Mouse (Mus musculus) limb, embryonic 15.5 days (tissue): Measurements from ENCODE around the gene Pck2. TPM values are rescaled to one million over a fixed set of nuclear protein-coding genes. Genes with fewer than 3 reads are reported as not detected.

Experiments
- ATAC-seq: fragments of 200-750 bp; cut with Nextera tagmentation; 2 replicates; pipeline ENCODE4 v1.8.0; 2017; ENCODE audit warnings: low read depth, moderate TSS enrichment; ENCODE audit not compliant: insufficient number of reproducible peaks, low FRiP score, low TSS enrichment
- H3K27ac ChIP-seq: fragments of 300-500 bp; sonication (generic); 2 replicates; pipeline ENCODE4 v1.5.1; 2015; ENCODE audit warnings: moderate library complexity, mild to moderate bottlenecking, inconsistent platforms
- H3K27me3 ChIP-seq: fragments of 300-500 bp; sonication (generic); 2 replicates; pipeline ENCODE4 v1.6.1; 2015; ENCODE audit warnings: inconsistent platforms
- H3K36me3 ChIP-seq: fragments of 300-500 bp; sonication (generic); 2 replicates; pipeline ENCODE4 v1.6.1; 2015; ENCODE audit warnings: inconsistent platforms
- H3K4me1 ChIP-seq: fragments of 300-500 bp; sonication (generic); 2 replicates; pipeline ENCODE4 v1.6.1; 2015; ENCODE audit warnings: inconsistent platforms
- H3K4me2 ChIP-seq: fragments of 300-500 bp; sonication (generic); 2 replicates; pipeline ENCODE4 v1.6.1; 2015; ENCODE audit warnings: mild to moderate bottlenecking, inconsistent platforms
- H3K4me3 ChIP-seq: fragments of 300-500 bp; sonication (generic); 2 replicates; pipeline ENCODE4 v1.5.1; 2015; ENCODE audit warnings: mild to moderate bottlenecking, inconsistent platforms
- H3K9ac ChIP-seq: fragments of 300-500 bp; sonication (generic); 2 replicates; pipeline ENCODE4 v1.6.1; 2015; ENCODE audit warnings: inconsistent platforms
- H3K9me3 ChIP-seq: fragments of 300-500 bp; sonication (generic); 2 replicates; pipeline ENCODE4 v1.6.1; 2016; ENCODE audit warnings: inconsistent platforms
- WGBS: fragments of 180-500 bp; shearing (Covaris S2); methylation state at CpG from one replicate; pipeline ENCODE4 v1.1.7; 2015; 5-methylcytosine and 5-hydroxymethylcytosine counted together
- polyA plus RNA-seq: library from polyadenylated mRNA; unstranded; fragments of >200 nt; fragmentation: Nextera tagmentation; extraction: Ambion mirVana; gene quantifications from 2 replicates; pipeline ENCODE4 v1.2.1, GENCODE M21; 2015

Pck2 gene
- polyA plus RNA-seq, 1 experiment from 2014 or later: 34.3 TPM

DNA sequence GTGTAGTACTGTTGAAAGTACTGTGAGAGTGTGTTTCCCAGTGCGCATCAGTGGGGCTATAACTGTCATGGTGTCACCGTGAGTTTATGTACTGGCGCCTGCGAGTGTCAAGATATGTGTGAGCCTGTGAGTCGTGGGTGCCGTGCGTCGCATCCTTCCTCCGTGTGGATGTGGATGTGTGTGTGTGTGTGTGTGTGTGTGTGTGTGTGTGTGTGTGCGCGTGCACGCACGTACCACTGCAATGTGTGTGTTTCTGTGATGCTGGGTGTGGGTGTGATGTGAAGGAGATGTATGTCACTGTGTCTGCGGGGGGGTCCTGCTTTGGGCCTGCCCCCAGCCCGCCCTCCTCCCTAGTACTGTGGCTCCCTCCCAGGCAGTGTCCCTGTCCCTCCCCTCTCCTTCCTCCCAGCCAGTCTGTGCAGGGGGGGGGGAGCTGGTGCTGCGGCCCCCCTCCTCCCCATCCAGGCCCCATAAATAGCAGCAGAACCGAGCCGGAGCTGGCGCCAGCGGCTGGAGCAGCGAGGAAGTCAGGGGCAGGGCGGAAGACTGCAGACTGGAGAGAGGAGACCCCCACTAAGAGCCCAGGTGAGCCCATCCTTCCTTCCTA lies 29.8 kb upstream of the Pck2 start, which contains the start of gene Cpne6:
Gene Cpne6 (plus strand): TSS at position 321 of the 607 bp plus-strand sequence.
- Histone ChIP-seq H3K27me3 (peaks cover 17% of the 10 kb centered on the region), H3K4me3 (no peak within 1 kb of the TSS), H3K9ac (0 out of 2 replicates have a peak within 1 kb of the TSS, but pooled peaks have one; percentile 14), H3K9me3 (no peaks in the 10 kb centered on the region), H3K4me2 (no peak within 1 kb of the TSS), H3K27ac (no peak within 1 kb of the TSS), H3K36me3 (no peaks in the 10 kb centered on the region), H3K4me1 (peaks cover 13% of the 10 kb centered on the region)
- no peak for ATAC-seq
- 60% methylated on average over 14 of the region's 22 CpGs for WGBS

- no peaks in the 10 kb centered on the region for H3K36me3 ChIP-seq
- no peak overlapping the region for H3K4me2 ChIP-seq
- no peak overlapping the region for H3K9ac ChIP-seq
- WGBS: 52% methylated on average over 7 of the region's 7 CpGs
- H3K9me3 ChIP-seq: no peaks in the 10 kb centered on the region
- peaks cover 13% of the 10 kb centered on the region for H3K4me1 ChIP-seq
- 0 out of 2 replicates have a peak, but pooled peaks have one; percentile 35 for ATAC-seq
- H3K27ac ChIP-seq: no peak overlapping the region
- H3K27me3 ChIP-seq: peaks cover 17% of the 10 kb centered on the region
- H3K4me3 ChIP-seq: no peak overlapping the region
Measured at GRCm38 (mm10) chr14:55511037-55511436, 29.0 kb upstream of the Pck2 start.

GRCm38 (mm10) chr14:55513927-55514326 lies 26.1 kb upstream of the Pck2 start:
- Histone ChIP-seq H3K9me3 (no peaks in the 10 kb centered on the region), H3K27me3 (peaks cover 38% of the 10 kb centered on the region), H3K4me1 (peaks cover 10% of the 10 kb centered on the region), H3K36me3 (no peaks in the 10 kb centered on the region), H3K4me3 (no peak overlapping the region), H3K9ac (no peak overlapping the region), H3K27ac (no peak overlapping the region), H3K4me2 (no peak overlapping the region)
- ATAC-seq: no peak
- 58% methylated on average over 10 of the region's 10 CpGs for WGBS

DNA sequence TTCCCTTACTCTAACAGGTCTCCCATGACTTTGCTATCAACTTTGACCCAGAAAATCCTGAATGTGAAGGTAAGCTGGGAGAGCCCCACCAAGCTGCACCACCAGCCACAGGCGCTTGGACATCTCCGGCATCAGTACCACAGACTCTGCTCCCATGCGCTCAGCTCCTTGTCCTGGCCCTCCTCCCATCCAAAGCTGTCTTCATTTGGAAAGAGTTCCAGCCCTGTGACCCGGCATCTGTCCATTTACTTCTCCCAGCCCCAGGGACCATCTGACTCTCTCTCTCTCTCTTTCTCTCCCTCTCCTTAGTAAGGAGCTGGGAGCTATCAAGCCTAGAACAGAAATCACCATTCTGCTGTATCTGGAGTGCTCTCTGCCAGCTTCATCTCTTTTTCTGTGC lies 24.2 kb upstream of the Pck2 start:
- WGBS: 83% methylated on average over 4 of the region's 4 CpGs
- H3K4me1 ChIP-seq: peaks cover 9% of the 10 kb centered on the region
- peaks cover 50% of the 10 kb centered on the region for H3K27me3 ChIP-seq

GRCm38 (mm10) chr14:55518897-55519296 lies 21.2 kb upstream of the Pck2 start:
- 34% methylated on average over 2 of the region's 2 CpGs for WGBS
- peaks cover 9% of the 10 kb centered on the region for H3K4me1 ChIP-seq
- no peaks in the 10 kb centered on the region for H3K9me3 ChIP-seq
- no peak overlapping the region for H3K9ac ChIP-seq
- H3K36me3 ChIP-seq: no peaks in the 10 kb centered on the region
- H3K4me2 ChIP-seq: no peak overlapping the region
- H3K27me3 ChIP-seq: peaks cover 62% of the 10 kb centered on the region
- no peak for ATAC-seq
- no peak overlapping the region for H3K27ac ChIP-seq
- no peak overlapping the region for H3K4me3 ChIP-seq

More for the DNA sequence above, 24.2 kb upstream of the Pck2 start:
- H3K9ac ChIP-seq: no peak overlapping the region
- H3K36me3 ChIP-seq: no peaks in the 10 kb centered on the region
- no peak for ATAC-seq
- H3K9me3 ChIP-seq: no peaks in the 10 kb centered on the region
- H3K4me2 ChIP-seq: no peak overlapping the region
- H3K4me3 ChIP-seq: no peak overlapping the region
- no peak overlapping the region for H3K27ac ChIP-seq

DNA sequence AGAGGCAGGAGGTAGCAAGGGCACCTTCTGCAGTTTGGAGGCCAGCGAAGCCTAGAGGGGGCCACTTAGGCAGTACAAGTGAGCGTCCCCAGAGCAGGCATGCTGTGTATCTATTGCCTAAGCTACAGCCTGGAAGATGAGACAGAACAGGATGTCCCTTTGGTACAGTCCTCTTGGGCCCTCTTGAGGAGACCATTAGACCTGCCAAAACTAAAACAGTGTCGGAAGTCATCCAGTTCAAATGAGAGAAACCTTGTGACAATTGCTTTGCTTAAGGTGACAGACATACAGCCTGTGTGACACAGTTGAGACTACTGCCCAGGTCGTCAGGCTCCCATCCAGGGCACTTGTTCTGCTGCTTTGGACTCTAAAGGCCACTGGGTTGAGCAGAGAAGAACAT lies 20.5 kb upstream of the Pck2 start:
- Histone ChIP-seq H3K4me1 (peaks cover 9% of the 10 kb centered on the region), H3K4me2 (no peak overlapping the region), H3K27ac (no peak overlapping the region), H3K9ac (no peak overlapping the region), H3K9me3 (no peaks in the 10 kb centered on the region), H3K36me3 (no peaks in the 10 kb centered on the region), H3K4me3 (no peak overlapping the region), H3K27me3 (peaks cover 65% of the 10 kb centered on the region)
- ATAC-seq: no peak
- WGBS: 67% methylated on average over 4 of the region's 4 CpGs

DNA sequence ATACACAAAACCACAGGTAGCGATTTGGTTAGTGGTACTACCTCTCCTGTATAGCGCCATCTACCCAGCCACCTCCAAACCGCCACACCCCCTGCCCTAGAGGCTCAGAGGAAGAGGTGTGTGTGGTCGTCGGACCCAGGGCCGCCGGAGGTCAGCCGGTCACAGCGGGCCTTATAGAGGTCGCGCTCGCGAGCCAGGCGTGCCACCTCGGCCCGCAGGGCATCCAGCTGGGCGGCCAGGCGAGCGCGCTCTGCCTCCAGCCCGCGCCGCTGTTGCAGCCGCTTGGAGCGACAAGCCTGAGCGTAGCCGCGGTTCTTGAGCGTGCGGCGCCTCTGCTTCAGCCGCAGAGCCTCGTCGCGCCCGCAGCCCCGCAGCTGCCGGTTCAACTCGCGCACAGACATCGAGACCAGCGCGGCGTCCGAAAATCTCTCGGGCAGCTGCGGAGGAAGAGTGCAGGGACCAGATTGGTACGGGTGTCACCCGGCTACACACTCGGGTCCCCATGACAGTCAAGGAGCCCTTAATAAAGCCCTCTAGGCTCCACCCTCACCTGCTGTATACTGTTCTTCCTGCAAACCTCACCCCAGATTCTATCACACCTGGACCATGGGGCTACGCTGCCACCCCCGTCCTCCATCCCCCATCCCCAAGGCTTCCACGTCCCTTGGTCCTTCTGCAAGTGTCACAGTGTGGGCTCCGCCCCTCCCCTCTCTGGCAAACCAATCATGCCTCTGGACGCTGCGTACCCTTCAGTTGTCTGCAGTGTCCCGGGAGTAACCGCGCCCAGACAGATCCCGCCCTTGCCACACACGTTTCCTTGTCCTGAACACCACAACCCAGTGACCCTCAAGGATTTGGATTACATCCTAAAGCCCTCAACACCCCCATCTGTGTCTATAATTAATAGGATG lies 19.4 kb upstream of the Pck2 start:
- H3K9ac ChIP-seq: peak overlapping the region; percentile 33; the same call in 1 of the 2 replicates

GRCm38 (mm10) chr14:55524062-55524461 lies 16.0 kb upstream of the Pck2 start:
- Histone ChIP-seq H3K4me1 (peaks cover 9% of the 10 kb centered on the region), H3K4me2 (no peak overlapping the region), H3K9me3 (no peaks in the 10 kb centered on the region), H3K4me3 (no peak overlapping the region), H3K9ac (no peak overlapping the region), H3K36me3 (no peaks in the 10 kb centered on the region), H3K27me3 (peaks cover 42% of the 10 kb centered on the region), H3K27ac (no peak overlapping the region)
- 51% methylated on average over 4 of the region's 4 CpGs for WGBS
- no peak for ATAC-seq

More for the DNA sequence above, 19.4 kb upstream of the Pck2 start:
- no peak for ATAC-seq
- Histone ChIP-seq H3K4me3 (peak overlapping the region; percentile 46), H3K4me1 (peaks cover 9% of the 10 kb centered on the region), H3K4me2 (peak overlapping the region; percentile 86), H3K36me3 (no peaks in the 10 kb centered on the region), H3K27ac (no peak overlapping the region), H3K9me3 (no peaks in the 10 kb centered on the region), H3K27me3 (peaks cover 65% of the 10 kb centered on the region)
- WGBS: under 1% methylated on average over 61 of the region's 61 CpGs

GRCm38 (mm10) chr14:55524785-55525184 lies 15.3 kb upstream of the Pck2 start, which contains the start of gene Nrl:
Nrl (minus strand) TSS chr14:55524981.
- Histone ChIP-seq H3K27me3 (peaks cover 35% of the 10 kb centered on the region), H3K4me3 (no peak within 1 kb of the TSS), H3K9me3 (no peaks in the 10 kb centered on the region), H3K36me3 (no peaks in the 10 kb centered on the region), H3K4me1 (peaks cover 9% of the 10 kb centered on the region), H3K27ac (no peak within 1 kb of the TSS), H3K9ac (no peak within 1 kb of the TSS), H3K4me2 (no peak within 1 kb of the TSS)
- ATAC-seq: no peak
- WGBS: 18% methylated on average over 8 of the region's 8 CpGs

- ATAC-seq: no peak
- WGBS: 81% methylated on average over 2 of the region's 2 CpGs
- Histone ChIP-seq H3K4me3 (no peak overlapping the region), H3K9ac (no peak overlapping the region), H3K4me2 (no peak overlapping the region), H3K27ac (no peak overlapping the region), H3K36me3 (no peaks in the 10 kb centered on the region), H3K4me1 (no peaks in the 10 kb centered on the region), H3K9me3 (no peaks in the 10 kb centered on the region), H3K27me3 (peaks cover 17% of the 10 kb centered on the region)
Measured at GRCm38 (mm10) chr14:55526674-55527073, 13.4 kb upstream of the Pck2 start.

DNA sequence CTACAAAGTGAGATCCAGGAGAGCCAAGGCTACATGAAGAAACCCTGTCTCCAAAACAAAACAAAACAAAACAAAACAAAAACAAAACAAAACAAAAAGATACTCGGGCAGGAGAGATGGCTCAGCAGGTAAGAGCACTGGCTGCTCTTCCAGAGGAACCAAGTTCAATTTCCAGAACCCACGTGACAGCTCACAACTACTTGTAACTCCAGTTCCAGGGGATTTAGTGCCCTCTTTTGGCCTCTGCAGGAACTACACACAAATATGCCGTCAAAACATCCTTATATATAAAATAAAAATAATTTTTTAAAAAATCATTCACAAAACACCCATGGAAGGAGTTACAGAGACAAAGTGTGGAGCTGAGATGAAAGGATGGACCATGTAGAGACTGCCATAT lies 12.1 kb upstream of the Pck2 start:
- no peaks in the 10 kb centered on the region for H3K4me1 ChIP-seq
- H3K36me3 ChIP-seq: no peaks in the 10 kb centered on the region
- H3K9ac ChIP-seq: no peak overlapping the region
- peaks cover 6% of the 10 kb centered on the region; the same call in 1 of the 2 replicates for H3K27me3 ChIP-seq
- WGBS: 20% methylated on average over 3 of the region's 3 CpGs
- no peaks in the 10 kb centered on the region for H3K9me3 ChIP-seq
- H3K4me2 ChIP-seq: no peak overlapping the region
- no peak overlapping the region for H3K4me3 ChIP-seq
- no peak overlapping the region for H3K27ac ChIP-seq
- no peak for ATAC-seq
